Mouse (Mus musculus): Measurements from ENCODE around the gene 4930579F01Rik. TPM values are rescaled to one million over a fixed set of nuclear protein-coding genes. Genes with fewer than 3 reads are reported as not detected.

4930579F01Rik gene
- polyA plus RNA-seq, 3 experiments from 2014 or later, result not detected

DNA sequence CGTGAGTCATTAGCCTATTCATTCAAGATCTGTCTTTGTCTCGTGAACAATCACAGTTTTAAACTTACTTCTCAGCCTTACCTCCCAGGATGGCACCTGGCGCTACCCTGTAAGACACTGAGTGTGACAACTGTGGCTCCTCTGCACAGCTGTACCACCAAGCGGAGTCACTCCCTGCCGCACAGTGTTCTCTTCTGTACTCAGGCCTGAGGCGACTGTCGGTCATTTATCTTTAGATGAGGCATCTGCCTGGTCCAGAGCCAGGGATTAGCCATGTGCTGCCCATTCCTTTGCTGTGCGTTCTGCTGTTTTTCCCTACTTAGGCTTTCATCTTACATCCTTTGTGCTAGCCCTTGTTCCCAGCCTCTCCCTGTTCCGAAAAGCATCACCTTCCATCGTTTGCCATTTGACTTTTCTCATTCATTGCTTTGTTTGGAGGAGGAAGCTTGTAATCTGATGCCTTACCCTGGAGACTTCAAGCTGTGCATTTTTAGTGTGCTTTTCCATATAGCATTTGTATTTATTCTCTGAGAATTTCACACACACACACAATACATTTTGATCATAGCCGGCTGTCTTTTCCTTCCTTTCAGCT, 21.9 kb upstream of the 4930579F01Rik start:
- ATAC-seq, result no peak

DNA sequence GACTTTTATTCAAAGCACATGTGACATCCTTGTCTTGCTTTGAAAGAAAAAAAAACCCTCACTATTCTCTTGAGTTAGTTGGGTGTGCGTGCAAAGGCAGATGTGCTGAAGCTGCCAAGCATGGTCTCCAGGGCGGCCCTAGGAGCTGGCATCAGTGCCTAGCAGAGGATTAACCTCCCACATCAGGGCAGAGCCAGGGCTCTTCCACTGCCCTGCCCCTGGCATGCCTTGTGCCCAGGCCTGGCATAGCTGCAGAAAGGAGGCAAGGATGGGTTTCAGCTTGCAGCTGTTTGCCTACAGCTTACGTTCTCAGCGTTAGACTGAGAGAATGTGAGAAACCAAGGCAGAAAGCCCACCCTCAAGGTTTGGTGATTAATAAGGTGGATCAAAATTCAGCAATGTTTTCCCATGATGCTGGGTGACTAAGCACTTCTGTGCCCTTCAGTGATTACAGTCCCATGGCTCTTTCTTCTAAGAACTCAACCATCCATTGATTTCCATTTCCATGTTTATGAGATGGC, 18.9 kb upstream of the 4930579F01Rik start:
- ATAC-seq, result no peak

DNA sequence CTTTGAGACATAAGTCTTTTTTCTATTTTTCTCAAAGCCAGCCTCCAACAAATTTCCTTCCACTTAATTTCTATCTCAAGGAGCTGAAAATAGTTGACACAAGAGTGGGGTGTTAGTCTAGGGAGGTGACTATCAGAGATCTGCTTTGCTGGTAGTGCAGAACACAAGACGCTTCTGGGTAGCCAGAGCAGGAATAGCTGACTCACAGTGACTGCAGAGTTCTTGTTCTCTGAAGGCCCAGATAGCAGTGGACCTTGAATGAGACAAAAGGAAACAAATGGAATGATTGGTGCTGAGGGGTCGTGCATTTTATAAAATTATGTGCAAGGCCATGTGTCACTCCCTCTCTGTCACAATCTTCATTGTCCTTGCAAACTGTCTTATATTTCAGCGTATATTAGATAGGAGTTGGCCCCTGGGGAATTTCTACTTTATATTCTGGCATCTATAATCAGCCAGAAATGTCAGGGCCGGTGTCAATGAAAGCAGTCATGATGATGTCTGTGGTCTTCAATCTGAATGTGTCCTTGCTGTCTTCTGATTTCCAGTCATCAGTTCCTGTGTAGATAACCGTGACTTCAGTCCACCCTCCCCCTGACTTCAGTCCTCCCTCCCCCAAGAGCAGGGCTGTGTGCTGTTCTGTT, 16.9 kb upstream of the 4930579F01Rik start:
- no peak for ATAC-seq

DNA sequence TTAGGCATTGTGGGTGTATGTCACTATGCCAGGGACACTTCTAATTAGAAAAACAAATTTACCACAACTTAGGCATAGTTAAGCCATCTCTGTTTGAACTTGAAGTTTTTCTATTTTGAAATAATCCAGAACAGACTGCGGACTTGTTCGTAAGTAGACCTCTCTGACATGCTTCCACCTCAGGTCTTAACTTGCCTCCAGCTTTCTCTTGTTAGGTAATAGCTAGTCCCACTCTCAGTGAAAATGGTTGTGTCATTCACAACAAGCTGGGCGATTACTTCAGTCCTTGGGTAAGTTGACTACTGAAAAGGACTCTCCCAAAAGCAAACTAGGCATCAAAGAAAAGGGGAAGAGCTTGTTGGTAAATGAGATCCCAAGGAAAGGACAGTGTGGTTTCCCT, 15.2 kb upstream of the 4930579F01Rik start:
- ATAC-seq, result no peak

DNA sequence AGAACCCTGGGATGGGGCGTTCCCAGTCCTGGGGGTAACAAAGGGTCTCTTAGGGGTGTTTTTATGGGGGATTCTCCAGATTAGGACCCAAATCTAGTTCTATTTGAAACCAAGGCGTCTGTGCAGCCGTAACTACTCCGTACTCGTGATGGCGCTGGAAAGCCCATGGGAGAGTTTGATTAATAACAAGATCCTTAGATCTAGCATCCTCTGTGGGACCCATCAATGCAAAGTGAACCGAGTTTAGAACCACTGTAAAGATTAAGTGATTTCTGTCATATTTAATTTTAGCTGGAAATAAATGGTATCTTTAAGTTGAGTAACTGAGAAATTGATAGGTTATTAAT, 5.1 kb upstream of the 4930579F01Rik start:
- no peak for ATAC-seq

DNA sequence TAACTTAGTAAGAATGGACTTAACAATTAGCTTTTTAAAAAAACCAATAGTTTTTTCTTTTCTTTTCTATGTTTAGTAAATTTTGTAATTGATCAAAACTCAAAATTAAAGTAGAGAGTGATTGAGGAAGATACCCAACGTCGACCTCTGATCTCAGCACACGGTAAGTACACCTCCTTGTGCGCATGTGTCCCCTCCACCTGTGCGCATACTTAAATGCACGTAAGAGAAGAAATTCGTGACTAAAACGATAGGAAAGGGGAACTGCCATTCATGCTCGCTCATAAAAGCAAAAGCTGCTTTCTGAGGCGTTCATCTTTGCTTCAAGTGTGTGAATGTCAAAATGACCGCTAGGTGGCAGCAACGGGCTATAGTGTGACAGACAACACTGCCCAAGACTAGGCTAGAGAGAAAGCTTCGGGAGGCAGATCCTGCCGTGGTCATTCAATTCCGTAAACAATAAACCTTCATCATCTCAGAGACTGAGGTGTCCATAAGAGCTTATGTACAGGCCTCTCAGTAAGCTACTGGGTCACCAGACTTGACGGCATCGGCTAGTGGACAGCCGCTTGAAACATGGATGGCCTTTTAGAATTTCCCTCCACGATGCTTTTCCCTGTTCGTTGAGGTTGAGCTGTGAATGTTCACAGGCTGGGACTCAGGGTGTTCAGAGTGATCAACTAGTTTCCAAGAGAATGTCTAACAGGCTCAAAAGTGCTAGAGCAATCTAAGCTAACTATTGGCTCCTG, 4.5 kb upstream of the 4930579F01Rik start:
- ATAC-seq, result peak; percentile 93

DNA sequence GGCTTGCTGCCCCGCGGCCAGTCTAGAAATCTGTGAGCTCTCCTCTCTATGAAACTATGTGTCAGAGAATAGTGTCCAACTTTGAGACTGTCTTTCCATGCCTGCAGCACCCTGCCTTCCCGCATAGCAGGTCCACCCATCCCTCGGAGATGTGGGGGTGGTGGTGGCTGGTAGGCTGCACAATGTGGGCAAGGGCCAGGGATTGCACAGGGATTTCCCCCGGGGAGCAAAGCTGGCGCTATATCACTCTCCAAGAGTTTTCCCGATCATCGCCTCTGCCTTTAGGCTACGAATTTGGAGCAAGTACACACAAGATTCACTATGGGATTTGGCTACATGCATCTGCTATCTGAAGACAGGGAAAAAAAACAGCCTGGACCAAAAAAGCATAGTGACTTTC, 3.9 kb upstream of the 4930579F01Rik start:
- ATAC-seq, result no peak

DNA sequence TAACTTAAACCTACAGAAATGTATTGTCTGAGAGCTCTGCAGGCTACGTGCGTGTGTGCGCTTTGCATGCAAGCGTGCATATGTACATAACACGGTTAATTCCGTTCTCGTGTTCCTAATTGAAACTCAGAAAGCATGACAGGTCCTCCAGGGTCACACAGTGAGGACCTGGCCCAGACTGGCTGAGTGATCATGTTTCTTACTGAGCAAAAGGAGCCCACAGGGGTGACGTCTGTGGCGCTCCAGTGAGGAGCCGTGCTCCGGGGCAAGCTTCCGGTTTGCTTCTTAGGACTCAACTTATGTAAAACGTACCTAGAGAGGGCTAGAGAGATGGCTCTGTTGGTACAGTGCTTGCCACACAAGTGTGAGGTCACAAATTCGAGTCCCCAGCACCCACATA, 3.5 kb upstream of the 4930579F01Rik start:
- no peak for ATAC-seq

DNA sequence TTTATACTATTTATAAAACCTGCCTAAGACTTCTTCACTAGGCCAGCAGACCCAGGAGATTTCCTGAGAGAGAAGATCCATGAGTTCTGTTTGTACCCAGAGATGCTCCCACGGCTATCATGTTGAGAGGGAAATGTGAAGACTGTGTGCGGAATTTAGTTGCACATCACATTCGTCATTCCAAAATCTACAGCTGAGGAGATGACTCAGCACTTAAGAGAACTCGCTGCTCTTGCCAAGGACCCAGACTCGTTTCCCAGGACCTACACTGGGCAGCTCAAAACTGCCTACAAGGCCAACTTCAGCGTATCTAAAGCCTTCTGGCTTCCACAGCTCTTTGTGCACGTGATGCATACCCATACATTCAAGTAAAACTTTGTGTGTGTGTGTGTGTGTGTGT, 1.4 kb downstream of the 4930579F01Rik start:
- ATAC-seq, result no peak

DNA sequence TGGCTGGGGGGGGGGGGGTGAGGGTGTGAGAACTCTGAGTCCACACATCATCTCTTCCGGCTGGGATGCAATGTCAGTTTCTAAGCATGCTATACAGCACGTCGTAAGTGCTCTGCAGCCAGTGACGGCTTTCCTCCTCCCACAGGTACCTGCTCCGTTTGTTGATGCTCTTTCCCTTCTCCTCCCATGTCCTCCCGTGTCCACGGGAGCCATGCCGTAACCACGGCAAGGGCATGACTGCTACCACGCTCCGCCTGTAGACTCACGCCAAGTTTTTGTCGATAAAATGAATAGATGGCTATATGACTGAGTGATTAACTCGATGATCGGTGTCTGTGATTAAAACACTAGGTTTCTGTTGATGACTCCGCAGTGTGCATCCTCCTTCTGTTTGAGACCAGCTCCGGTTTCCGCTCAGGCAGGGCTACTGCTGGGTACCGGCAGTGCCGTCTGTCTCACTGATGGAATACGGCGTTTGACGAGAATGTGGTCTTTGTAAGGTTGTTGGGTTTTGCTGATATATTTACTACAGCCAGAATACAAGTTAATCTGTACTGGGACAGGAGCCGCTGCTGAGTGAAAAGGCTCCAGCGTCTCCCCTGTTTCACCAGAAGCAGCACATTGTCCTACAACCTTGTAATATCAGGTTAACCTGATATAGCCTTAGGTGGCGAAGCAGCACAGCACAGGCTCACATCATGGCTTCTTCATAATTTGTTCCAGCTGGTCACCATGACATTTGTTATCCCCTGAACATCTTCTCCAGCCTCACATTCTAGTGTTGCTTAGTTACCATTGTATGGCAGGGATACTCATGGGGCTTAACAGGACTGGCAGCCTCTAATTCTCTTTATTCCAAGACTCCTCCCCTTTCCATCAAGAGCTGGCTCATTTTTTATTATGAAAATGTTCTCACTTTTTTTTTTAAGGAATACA, 7.4 kb downstream of the 4930579F01Rik start:
- ATAC-seq, result no peak

DNA sequence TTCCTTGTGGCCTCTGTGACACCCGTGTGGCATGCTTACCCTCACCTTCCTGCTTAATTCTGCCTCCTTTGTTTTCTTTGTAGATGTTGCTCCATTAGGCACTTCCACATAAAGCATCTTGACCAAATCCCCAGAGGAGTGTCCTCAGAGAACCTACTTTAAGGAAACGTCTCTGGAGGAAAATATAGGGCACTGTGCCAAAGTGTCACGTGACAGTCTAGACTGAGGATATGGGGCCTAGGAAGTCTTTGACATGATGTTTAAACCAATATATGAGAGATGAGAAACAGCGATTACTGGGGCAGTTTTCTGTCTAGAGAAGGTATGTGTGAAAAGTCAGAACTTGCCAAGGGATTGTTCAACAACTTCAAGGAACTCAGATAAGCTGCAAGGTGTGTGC, 8.3 kb downstream of the 4930579F01Rik start:
- no peak for ATAC-seq

DNA sequence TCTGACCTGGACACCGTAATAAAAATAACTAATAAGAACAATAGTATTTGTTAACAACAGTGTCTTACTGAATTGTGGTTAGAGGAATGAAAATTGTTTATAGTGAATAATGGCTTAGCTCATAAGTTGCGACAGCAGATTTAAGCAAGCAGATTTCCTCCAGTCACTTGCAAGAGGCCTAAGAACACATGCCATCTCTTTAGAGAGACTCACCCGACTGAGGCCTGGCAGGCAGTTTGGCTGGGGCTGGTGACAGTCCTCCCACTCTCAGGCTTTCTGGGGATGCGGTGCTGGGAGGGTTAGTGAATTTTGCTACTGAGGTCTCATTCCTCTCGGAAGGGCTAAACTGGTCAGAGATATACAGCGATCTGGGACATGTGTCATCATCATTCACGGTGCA, 10.3 kb downstream of the 4930579F01Rik start:
- no peak for ATAC-seq

DNA sequence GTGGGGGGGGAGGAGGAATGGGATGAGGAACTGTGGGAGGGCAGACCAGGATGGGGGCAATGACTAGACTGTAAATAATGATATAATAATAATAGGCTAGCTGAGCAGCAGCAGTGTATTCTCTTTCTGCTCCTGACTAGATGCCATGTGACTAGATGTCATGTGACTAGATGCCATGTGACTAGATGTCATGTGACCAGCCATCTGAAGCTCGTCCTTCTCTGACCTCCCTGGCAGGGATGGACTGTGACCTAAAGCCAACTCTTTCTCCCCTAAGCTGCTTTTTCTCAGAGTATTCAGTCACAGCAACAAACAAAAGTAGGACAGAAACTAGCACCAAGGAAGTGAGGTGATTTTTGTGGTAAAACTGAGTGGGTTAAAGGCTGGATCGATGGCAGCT, 11.6 kb downstream of the 4930579F01Rik start:
- no peak for ATAC-seq

DNA sequence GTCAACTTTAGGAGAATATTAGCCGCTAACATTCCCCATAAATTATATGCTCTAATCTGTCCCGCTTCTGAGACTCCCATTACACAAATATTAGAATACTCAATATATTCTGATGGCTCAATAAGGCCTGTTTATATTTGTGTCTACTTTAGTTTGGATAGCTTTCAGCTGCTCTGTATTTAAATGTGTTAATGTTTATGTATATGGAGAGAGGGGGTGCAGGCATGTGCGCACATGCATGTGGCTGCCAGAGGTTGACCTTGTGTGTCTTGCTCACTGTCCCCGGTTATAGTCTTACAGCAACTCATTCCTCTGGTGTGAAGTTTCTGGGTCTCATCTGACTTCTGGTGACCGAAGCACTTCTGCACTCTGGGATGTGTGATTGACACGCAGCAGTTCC, 18.1 kb downstream of the 4930579F01Rik start:
- ATAC-seq, result no peak

DNA sequence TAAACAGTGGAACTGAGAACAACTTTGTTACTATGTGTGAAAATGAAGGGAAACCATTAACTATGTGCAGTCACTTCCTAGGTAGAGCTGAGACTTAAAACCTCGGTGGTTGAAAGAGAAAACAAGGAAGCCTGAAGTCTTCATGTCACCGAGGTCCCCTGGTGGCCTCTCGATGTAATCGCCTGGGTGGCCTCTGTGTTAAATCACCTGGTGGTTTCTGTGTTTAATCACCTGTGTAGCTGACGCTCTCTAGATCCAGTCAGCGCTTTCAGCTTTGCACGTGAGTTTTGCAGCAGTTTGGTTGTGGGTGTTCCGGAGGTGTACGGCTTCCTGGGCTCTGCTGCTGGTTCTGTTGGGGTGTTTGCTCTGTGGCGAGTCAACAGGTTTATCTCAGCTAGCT, 20.3 kb downstream of the 4930579F01Rik start:
- ATAC-seq, result no peak

DNA sequence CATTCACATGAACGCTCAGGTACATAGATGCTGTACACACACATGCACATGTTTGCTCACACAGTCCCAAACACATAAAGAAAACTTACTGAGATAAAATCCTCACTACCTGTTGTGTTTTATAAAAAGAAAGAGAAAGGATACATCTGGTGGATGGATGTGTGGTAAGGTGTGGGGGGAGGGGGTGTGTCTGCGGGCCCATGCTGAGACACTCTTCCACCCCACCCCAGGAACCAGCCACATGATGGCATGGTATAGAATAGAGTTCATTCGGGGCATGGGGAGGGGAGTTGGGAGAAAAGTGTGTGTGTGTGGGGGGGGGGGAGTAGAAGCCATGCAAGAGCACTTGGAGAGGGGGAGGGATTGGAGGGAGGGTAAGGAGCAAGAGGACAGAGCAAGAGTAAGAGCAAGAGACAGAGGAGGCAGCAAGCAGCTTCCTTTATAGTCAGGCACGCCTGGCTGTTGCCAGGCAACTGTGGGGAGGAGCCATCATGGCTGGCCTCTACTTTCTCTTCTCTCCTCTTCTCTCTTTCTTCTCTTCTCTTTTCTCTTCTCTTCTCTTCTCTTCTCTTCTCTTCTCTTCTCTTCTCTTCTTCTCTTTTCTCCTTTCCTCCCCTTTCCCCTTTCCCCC, 31.0 kb downstream of the 4930579F01Rik start:
- ATAC-seq, result no peak

DNA sequence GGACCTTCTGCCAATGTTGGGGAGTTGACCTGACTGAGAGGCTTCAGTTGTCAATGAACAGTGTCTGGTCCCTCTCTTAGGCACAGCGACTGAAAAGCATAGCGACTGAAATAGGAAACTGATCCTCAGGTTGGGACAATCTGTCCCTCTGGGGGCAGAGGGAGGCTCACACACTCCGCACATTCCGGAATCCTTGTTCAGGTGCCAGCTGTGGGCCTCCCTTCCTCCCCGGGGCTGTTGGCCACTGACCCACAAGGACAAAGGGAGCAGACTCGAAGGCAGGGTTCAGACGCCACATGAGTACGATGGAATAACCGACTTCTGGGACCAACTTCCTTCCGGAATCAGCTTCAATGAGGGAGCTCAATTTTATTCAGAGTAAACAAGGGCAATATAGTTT, 32.0 kb downstream of the 4930579F01Rik start:
- ATAC-seq, result no peak

DNA sequence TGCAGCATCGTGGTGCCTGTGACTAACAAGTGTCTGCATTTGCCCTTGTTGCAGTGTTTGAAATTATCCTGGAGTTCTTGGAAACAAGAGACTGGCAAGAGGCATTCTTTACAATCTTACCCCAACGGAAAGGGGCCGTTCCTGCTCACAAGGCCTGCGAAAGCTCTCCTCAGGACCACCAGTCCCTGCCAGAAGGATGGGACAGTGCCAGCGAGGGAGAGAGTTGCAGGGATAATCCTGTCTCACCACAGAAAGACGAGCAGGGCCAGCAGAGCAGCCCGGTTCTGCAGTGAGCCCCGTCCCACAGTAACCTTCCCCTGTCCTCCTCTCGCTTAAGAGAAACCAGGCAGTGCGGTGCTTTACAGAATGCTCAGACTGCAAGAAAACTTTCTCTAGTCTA, 37.0 kb downstream of the 4930579F01Rik start:
- ATAC-seq, result no peak

DNA sequence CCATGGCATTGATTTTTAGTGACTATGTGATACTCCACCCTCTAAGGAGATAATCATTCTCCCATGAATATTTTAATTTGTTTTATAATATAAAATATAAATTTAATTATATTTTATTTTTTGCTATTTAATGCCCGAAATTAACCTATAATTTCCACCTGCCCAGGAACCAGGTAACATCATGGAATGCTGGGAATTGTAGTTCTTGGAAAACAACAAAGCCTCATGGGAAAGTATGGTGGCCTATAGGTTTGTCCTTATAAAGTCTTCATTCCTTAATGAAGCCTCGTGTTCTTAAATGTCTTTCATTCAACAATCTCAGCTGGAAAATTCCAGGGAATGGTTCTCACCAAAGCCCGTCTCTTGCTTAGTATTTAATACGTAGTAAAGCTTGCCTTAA, 38.6 kb downstream of the 4930579F01Rik start:
- ATAC-seq, result no peak

DNA sequence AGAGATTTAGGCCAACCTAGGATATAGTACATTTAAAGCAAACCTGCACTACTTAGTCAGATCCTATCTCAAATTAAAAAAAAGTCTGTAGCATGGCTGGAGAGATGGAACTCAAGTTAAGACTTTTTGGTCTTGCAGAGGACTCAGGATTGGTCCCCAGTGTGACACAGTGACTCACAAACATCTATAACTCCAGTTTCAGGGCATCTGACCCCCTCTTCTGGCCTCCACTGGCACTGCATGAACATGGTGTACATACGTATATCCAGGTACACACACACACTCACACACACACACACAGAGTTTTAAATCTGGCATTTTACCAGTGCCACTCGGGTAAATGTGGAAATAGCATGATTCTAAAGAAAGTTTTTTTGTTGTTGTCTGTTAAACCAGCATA, 44.8 kb downstream of the 4930579F01Rik start:
- no peak for ATAC-seq

DNA sequence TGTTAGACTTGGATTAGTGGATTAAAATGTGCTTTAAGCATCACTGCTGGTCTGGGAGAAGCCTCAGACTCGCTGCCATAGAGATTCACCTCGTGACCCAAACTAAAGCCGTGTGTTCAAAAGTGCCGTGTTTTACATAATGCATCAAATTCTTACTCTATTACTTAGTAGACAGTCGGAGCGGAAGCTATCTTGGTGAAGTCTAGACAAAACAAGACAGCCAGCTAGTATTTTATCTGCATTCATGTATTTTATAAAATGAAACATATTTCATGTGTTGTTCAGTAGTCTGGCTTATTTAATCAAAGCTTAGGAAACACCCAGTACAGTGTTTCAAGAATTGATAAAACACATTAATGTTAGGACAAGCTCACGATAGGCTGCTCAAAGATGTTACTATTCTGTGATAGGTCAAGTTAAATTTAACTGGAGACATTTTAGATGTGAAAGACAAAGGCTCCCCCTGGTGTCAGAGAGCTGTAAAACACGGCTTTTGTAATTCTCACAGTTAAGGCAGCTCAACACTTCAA, 48.9 kb downstream of the 4930579F01Rik start, which contains the start of gene Mttp:
TSS of gene Mttp (minus strand) at position 327 of the 530 bp plus-strand sequence.
- ATAC-seq, result peak; percentile 50

DNA sequence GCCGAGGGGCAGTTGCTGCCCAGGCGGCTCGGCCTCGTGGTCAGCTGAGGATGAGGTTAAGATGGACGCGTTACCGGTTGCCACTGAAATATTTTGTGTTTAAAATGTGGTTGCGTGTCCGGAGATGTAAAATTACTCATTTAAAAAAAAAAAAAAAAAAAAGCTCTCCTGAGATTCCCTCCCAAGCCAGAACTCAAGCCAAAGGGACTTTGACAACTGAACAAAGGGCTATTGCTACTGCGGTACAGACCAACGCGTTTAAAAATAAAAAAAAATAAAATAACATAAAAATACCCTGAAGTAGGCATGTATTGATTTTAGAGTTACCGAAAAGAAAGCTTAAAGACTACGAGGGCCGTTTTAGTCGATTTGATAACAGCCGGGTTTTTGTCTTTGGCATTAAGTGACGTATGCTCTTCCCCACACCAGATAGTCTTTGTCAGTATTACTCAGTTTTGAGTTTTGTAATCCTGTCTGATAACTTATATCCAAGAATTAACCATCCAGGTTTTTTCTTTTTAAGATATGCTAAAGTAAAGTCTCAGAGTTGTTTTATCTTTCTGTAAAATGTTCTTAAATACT, 49.5 kb downstream of the 4930579F01Rik start:
- no peak for ATAC-seq
